Mouse (Mus musculus): ENCODE data around the gene Obsl1. TPM values are rescaled to one million over a fixed set of nuclear protein-coding genes. Genes with fewer than 3 reads are reported as not detected.
A peak's percentile ranks its signal among the peaks of the same experiment; 100 is the strongest.

The Obsl1 gene
- polyA plus RNA-seq, 1 experiment, result 41.1 TPM

- no peaks in the 10 kb centered on the region for H3K27me3 ChIP-seq (ENCODE audit: control insufficient read depth, insufficient read depth, low read length)
- peak overlapping the region; percentile 69 for H3K4me3 ChIP-seq (replicated peaks; ENCODE audit: insufficient read depth, low read depth, low read length)
- 73% methylated on average over 9 of the region's 9 CpGs for WGBS
- DNase-seq, result peak in 1 of 2 experiments; percentile 18
- H3K27ac ChIP-seq (ENCODE audit: insufficient read depth, low read length), result no peak overlapping the region; the same call in 1 of the 2 replicates
- peaks cover 12% of the 10 kb centered on the region for H3K4me1 ChIP-seq (ENCODE audit: control insufficient read depth, insufficient read depth, low read length)
- TF ChIP-seq POLR2A (IDR thresholded peaks at IDR 0.05; ENCODE audit: borderline replicate concordance, insufficient read depth, low read length) (no peak), CTCF (IDR thresholded peaks at IDR 0.05; ENCODE audit: borderline replicate concordance, insufficient read depth, low read depth, low read length) (no peak)
Measured at GRCm38 (mm10) chr1:75504256-75505045, 1.8 kb downstream of the Obsl1 start.

- TF ChIP-seq POLR2A (IDR thresholded peaks at IDR 0.05; ENCODE audit: borderline replicate concordance, insufficient read depth, low read length), result no peak
- no peak for TF ChIP-seq CTCF (IDR thresholded peaks at IDR 0.05; ENCODE audit: borderline replicate concordance, insufficient read depth, low read depth, low read length)
- WGBS, result 75% methylated on average over 23 of the region's 23 CpGs
- H3K4me1 ChIP-seq (ENCODE audit: control insufficient read depth, insufficient read depth, low read length), result peaks cover 12% of the 10 kb centered on the region
- no peak overlapping the region for H3K4me3 ChIP-seq (replicated peaks; ENCODE audit: insufficient read depth, low read depth, low read length)
- DNase-seq, result peak in 1 of 2 experiments; percentile 21
- no peaks in the 10 kb centered on the region for H3K27me3 ChIP-seq (ENCODE audit: control insufficient read depth, insufficient read depth, low read length)
- no peak overlapping the region for H3K27ac ChIP-seq (ENCODE audit: insufficient read depth, low read length)
Measured at GRCm38 (mm10) chr1:75503651-75503980, 2.6 kb downstream of the Obsl1 start.

GRCm38 (mm10) chr1:75502945-75503650, 3.2 kb downstream of the Obsl1 start:
- 86% methylated on average over 25 of the region's 25 CpGs for WGBS

GRCm38 (mm10) chr1:75501905-75502304, 4.3 kb downstream of the Obsl1 start:
- H3K4me1 ChIP-seq (ENCODE audit: control insufficient read depth, insufficient read depth, low read length), result peaks cover 9% of the 10 kb centered on the region
- DNase-seq, result peak in 1 of 2 experiments; percentile 9
- H3K27ac ChIP-seq (ENCODE audit: insufficient read depth, low read length), result no peak overlapping the region
- TF ChIP-seq POLR2A (IDR thresholded peaks at IDR 0.05; ENCODE audit: borderline replicate concordance, insufficient read depth, low read length) (no peak), CTCF (IDR thresholded peaks at IDR 0.05; ENCODE audit: borderline replicate concordance, insufficient read depth, low read depth, low read length) (no peak)
- H3K27me3 ChIP-seq (ENCODE audit: control insufficient read depth, insufficient read depth, low read length), result no peaks in the 10 kb centered on the region
- no peak overlapping the region for H3K4me3 ChIP-seq (replicated peaks; ENCODE audit: insufficient read depth, low read depth, low read length)
- WGBS, result 95% methylated on average over 9 of the region's 9 CpGs

More at GRCm38 (mm10) chr1:75502945-75503650, 3.2 kb downstream of the Obsl1 start:
- no peaks in the 10 kb centered on the region for H3K27me3 ChIP-seq (ENCODE audit: control insufficient read depth, insufficient read depth, low read length)
- peaks cover 12% of the 10 kb centered on the region for H3K4me1 ChIP-seq (ENCODE audit: control insufficient read depth, insufficient read depth, low read length)
- H3K27ac ChIP-seq (ENCODE audit: insufficient read depth, low read length), result no peak overlapping the region
- H3K4me3 ChIP-seq (replicated peaks; ENCODE audit: insufficient read depth, low read depth, low read length), result no peak overlapping the region
- peak in 1 of 2 experiments; percentile 10 for DNase-seq
- TF ChIP-seq POLR2A (IDR thresholded peaks at IDR 0.05; ENCODE audit: borderline replicate concordance, insufficient read depth, low read length), result no peak
- TF ChIP-seq CTCF (IDR thresholded peaks at IDR 0.05; ENCODE audit: borderline replicate concordance, insufficient read depth, low read depth, low read length), result no peak

GRCm38 (mm10) chr1:75499441-75499840, 6.8 kb downstream of the Obsl1 start:
- Histone ChIP-seq H3K27ac (ENCODE audit: insufficient read depth, low read length) (no peak overlapping the region), H3K27me3 (ENCODE audit: control insufficient read depth, insufficient read depth, low read length) (no peaks in the 10 kb centered on the region)
- 82% methylated on average over 7 of the region's 7 CpGs for WGBS

GRCm38 (mm10) chr1:75498897-75499296, 7.4 kb downstream of the Obsl1 start:
- H3K27ac ChIP-seq (ENCODE audit: insufficient read depth, low read length), result no peak overlapping the region
- 85% methylated on average over 4 of the region's 4 CpGs for WGBS
- no peaks in the 10 kb centered on the region for H3K27me3 ChIP-seq (ENCODE audit: control insufficient read depth, insufficient read depth, low read length)
- no peaks in the 10 kb centered on the region for H3K4me1 ChIP-seq (ENCODE audit: control insufficient read depth, insufficient read depth, low read length)
- TF ChIP-seq CTCF (IDR thresholded peaks at IDR 0.05; ENCODE audit: borderline replicate concordance, insufficient read depth, low read depth, low read length), result no peak
- no peak for TF ChIP-seq POLR2A (IDR thresholded peaks at IDR 0.05; ENCODE audit: borderline replicate concordance, insufficient read depth, low read length)
- H3K4me3 ChIP-seq (replicated peaks; ENCODE audit: insufficient read depth, low read depth, low read length), result no peak overlapping the region
- no peak for DNase-seq

More at GRCm38 (mm10) chr1:75499441-75499840, 6.8 kb downstream of the Obsl1 start:
- Histone ChIP-seq H3K4me3 (replicated peaks; ENCODE audit: insufficient read depth, low read depth, low read length) (no peak overlapping the region), H3K4me1 (ENCODE audit: control insufficient read depth, insufficient read depth, low read length) (peaks cover 3% of the 10 kb centered on the region; the same call in 1 of the 2 replicates)
- TF ChIP-seq CTCF (IDR thresholded peaks at IDR 0.05; ENCODE audit: borderline replicate concordance, insufficient read depth, low read depth, low read length) (0 out of 2 replicates have a peak, but pooled peaks have one; percentile 7), POLR2A (IDR thresholded peaks at IDR 0.05; ENCODE audit: borderline replicate concordance, insufficient read depth, low read length) (no peak)
- DNase-seq, result no peak

GRCm38 (mm10) chr1:75494878-75495548, 11.2 kb downstream of the Obsl1 start:
- Histone ChIP-seq H3K4me1 (ENCODE audit: control insufficient read depth, insufficient read depth, low read length) (no peaks in the 10 kb centered on the region), H3K27ac (ENCODE audit: insufficient read depth, low read length) (no peak overlapping the region), H3K4me3 (replicated peaks; ENCODE audit: insufficient read depth, low read depth, low read length) (no peak overlapping the region), H3K27me3 (ENCODE audit: control insufficient read depth, insufficient read depth, low read length) (no peaks in the 10 kb centered on the region)
- 42% methylated on average over 12 of the region's 12 CpGs for WGBS
- no peak for TF ChIP-seq POLR2A (IDR thresholded peaks at IDR 0.05; ENCODE audit: borderline replicate concordance, insufficient read depth, low read length)
- peak; percentile 79 for TF ChIP-seq CTCF (IDR thresholded peaks at IDR 0.05; ENCODE audit: borderline replicate concordance, insufficient read depth, low read depth, low read length)
- DNase-seq, result peak in 1 of 2 experiments; percentile 58
